Mouse (Mus musculus) embryonic facial prominence, embryonic 14.5 days (tissue): ENCODE results near the gene Gm10300. TPM values are rescaled to one million over a fixed set of nuclear protein-coding genes. Genes with fewer than 3 reads are reported as not detected.

Experiments
- ATAC-seq: fragments of 200-750 bp; cut with Nextera tagmentation; 2 replicates; pipeline ENCODE4 v1.8.0; 2017; ENCODE audit warnings: low read depth, moderate number of reproducible peaks, moderate TSS enrichment
- DNase-seq: peaks from one replicate; pipeline ENCODE4 v3.0.0-alpha.2; 2015; ENCODE audit warnings: low spot score
- H3K27ac ChIP-seq: fragments of 300-500 bp; sonication (generic); replicated peaks from 2 replicates; pipeline ENCODE4 v1.5.1; 2014; ENCODE audit warnings: low read depth, mild to moderate bottlenecking, low read length, moderate library complexity
- H3K27me3 ChIP-seq: fragments of 300-500 bp; sonication (generic); replicated peaks from 2 replicates; pipeline ENCODE4 v1.6.1; 2014; ENCODE audit warnings: low read length; ENCODE audit not compliant: control insufficient read depth, insufficient read depth
- H3K36me3 ChIP-seq: fragments of 300-500 bp; sonication (generic); 2 replicates; pipeline ENCODE4 v1.6.1; 2014; ENCODE audit warnings: low read length, mixed read lengths; ENCODE audit not compliant: control insufficient read depth, insufficient read depth
- H3K4me1 ChIP-seq: fragments of 300-500 bp; sonication (generic); 2 replicates; pipeline ENCODE4 v1.6.1; 2014; ENCODE audit warnings: antibody characterized with exemption, low read length; ENCODE audit not compliant: control insufficient read depth, insufficient read depth
- H3K4me2 ChIP-seq: fragments of 300-500 bp; sonication (generic); 2 replicates; pipeline ENCODE4 v1.6.1; 2014; ENCODE audit warnings: low read depth, mild to moderate bottlenecking, low read length, moderate library complexity, mixed read lengths
- H3K4me3 ChIP-seq: fragments of 300-500 bp; sonication (generic); 2 replicates; pipeline ENCODE4 v1.5.1; 2014; ENCODE audit warnings: low read depth, mild to moderate bottlenecking, low read length
- H3K9ac ChIP-seq: fragments of 300-500 bp; sonication (generic); 2 replicates; pipeline ENCODE4 v1.6.1; 2014; ENCODE audit warnings: low read depth, mild to moderate bottlenecking, low read length, moderate library complexity, mixed read lengths
- H3K9me3 ChIP-seq: fragments of 300-500 bp; sonication (generic); 2 replicates; pipeline ENCODE4 v1.6.1; 2016; ENCODE audit warnings: low read length; ENCODE audit not compliant: control insufficient read depth
- WGBS: fragments of 180-500 bp; shearing (Covaris S2); extraction: QIAGEN DNeasy Blood & Tissue Kit; methylation state at CpG from one replicate; pipeline ENCODE4 v1.1.7; 2014; 5-methylcytosine and 5-hydroxymethylcytosine counted together
- polyA plus RNA-seq: library from polyadenylated mRNA; unstranded; fragments of >200 nt; fragmentation: Nextera tagmentation; extraction: Ambion mirVana; gene quantifications from 2 replicates; pipeline ENCODE4 v1.2.1, GENCODE M21; 2014

Gene Gm10300
- polyA plus RNA-seq, 1 experiment from 2014 or later = 0.07 TPM

DNA sequence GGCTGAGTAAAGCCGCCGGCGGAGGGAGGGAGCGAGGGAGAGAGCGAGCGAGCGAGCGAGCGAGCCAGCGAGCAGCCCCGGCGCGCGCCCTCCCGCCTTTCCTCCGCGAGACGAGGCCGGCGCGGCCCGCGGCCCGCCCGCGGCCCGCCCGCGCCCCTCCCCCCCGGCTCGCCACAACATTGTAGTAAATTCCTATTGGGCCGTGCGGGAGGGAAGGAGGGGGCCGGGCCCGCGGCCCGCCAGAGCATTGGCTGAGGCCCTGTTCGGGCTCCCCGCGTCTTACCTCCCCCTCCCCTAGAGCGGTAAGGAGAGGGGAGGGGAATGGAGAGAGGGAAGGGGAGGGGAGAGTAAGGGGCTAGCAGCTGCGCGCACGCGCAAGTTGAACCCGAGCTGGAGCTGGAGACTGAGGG, 25.5 kb upstream of the Gm10300 start:
- peak overlapping the region; percentile 78 for H3K4me2 ChIP-seq
- DNase-seq (peak; percentile 99), ATAC-seq (peak; percentile 99)
- no peaks in the 10 kb centered on the region for H3K36me3 ChIP-seq
- no peaks in the 10 kb centered on the region for H3K27me3 ChIP-seq
- 0% methylated on average over 3 of the region's 46 CpGs for WGBS
- H3K9me3 ChIP-seq = no peaks in the 10 kb centered on the region
- H3K9ac ChIP-seq = peak overlapping the region; percentile 96
- peaks cover 10% of the 10 kb centered on the region for H3K4me1 ChIP-seq
- H3K4me3 ChIP-seq = peak overlapping the region; percentile 93
- H3K27ac ChIP-seq = peak overlapping the region; percentile 95

DNA sequence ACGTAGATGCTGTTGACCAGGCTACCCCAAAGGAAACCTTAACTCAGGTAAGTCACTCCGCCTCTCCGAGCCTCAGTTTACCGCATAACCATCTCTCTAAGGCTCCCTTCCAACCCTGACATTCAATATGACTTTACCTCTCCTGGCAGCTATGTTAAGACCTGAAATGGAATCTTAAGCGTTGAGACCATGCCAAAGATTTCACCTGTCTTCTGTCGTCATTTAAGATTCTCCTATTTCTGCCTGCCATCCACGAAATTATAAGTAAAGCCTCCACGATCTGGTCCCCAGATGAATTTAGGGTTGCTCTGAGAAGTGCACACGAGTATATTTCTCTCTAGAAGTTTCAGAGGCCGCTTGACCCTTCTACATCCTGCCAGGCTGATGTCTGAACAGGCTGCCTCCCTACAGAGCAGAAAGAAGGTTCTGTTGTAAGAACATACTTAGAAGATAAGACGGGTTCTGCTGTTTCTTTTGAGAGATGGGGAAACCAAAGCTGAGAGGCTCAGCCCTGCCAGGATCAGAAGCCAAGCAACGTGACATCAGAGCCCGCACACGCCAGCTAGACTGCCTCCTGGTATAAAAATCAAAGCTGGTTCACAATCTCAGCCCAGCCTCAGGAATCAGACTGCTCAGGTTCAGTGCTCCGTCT, 24.8 kb upstream of the Gm10300 start:
- 11% methylated on average over 15 of the region's 15 CpGs for WGBS

GRCm38 (mm10) chr4:132051321-132052275, 22.9 kb upstream of the Gm10300 start:
- H3K27me3 ChIP-seq = no peaks in the 10 kb centered on the region
- WGBS = 74% methylated on average over 10 of the region's 10 CpGs
- H3K4me1 ChIP-seq = peaks cover 5% of the 10 kb centered on the region; the same call in 1 of the 2 replicates
- H3K9ac ChIP-seq = no peak overlapping the region
- no peak overlapping the region for H3K4me3 ChIP-seq
- H3K27ac ChIP-seq = no peak overlapping the region
- H3K4me2 ChIP-seq = no peak overlapping the region
- H3K9me3 ChIP-seq = no peaks in the 10 kb centered on the region
- no peaks in the 10 kb centered on the region for H3K36me3 ChIP-seq
- DNase-seq (no peak), ATAC-seq (no peak)

More for the DNA sequence above, 24.8 kb upstream of the Gm10300 start:
- H3K36me3 ChIP-seq = no peaks in the 10 kb centered on the region
- H3K27me3 ChIP-seq = no peaks in the 10 kb centered on the region
- H3K27ac ChIP-seq = no peak overlapping the region
- H3K4me1 ChIP-seq = peaks cover 5% of the 10 kb centered on the region; the same call in 1 of the 2 replicates
- H3K9me3 ChIP-seq = no peaks in the 10 kb centered on the region
- peak overlapping the region; percentile 57 for H3K9ac ChIP-seq
- H3K4me2 ChIP-seq = peak overlapping the region; percentile 78
- H3K4me3 ChIP-seq = peak overlapping the region; percentile 93
- DNase-seq (no peak), ATAC-seq (no peak)

DNA sequence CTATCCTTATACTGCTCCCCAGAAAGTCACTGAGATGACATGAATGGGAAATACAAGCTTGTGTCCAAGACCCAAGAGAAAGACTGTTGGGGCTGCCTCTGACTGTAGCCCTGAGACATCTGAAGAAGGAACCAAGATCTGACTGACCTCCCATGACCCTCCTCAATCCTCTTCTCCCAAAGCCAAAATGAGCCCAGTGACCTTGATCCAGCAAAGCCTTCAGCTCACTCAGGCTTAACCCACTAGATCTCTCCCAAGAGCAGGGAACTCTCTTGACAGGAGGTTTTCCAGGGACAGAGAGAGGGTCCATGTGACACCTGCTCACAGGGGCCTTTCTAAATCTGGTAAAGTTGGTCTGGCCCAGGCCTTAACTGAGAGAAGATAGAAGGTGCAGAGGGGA, 17.2 kb upstream of the Gm10300 start:
- ATAC-seq = no peak
- no peaks in the 10 kb centered on the region for H3K27me3 ChIP-seq

DNA sequence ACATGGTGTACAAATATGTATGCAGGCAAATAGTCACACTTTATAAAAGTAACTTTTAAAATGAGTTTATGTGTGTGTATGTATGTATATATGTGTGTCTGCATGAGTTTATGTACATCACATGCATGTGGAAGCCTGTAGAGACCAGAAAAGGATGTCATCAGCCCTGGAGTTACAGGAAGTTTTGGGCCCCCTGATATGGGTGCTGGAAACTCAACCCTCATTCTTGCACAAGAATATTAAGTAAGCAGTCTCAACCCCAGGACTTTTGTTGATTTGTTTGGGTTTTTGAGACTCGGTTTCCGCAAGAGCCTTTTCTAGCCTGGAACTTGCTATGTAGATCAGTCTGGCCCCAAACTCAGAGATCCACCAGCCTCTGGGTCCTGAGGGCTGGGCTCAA, 15.0 kb upstream of the Gm10300 start:
- no peak for DNase-seq
- Histone ChIP-seq H3K36me3 (no peaks in the 10 kb centered on the region), H3K4me2 (no peak overlapping the region), H3K27ac (no peak overlapping the region), H3K9me3 (no peaks in the 10 kb centered on the region), H3K9ac (no peak overlapping the region), H3K4me1 (no peaks in the 10 kb centered on the region), H3K27me3 (no peaks in the 10 kb centered on the region), H3K4me3 (no peak overlapping the region)
- WGBS = 96% methylated on average over 2 of the region's 2 CpGs
- ATAC-seq = no peak

More for the DNA sequence above, 17.2 kb upstream of the Gm10300 start:
- Histone ChIP-seq H3K4me1 (no peaks in the 10 kb centered on the region), H3K9me3 (no peaks in the 10 kb centered on the region), H3K4me2 (no peak overlapping the region), H3K9ac (no peak overlapping the region), H3K36me3 (no peaks in the 10 kb centered on the region), H3K4me3 (no peak overlapping the region), H3K27ac (no peak overlapping the region)
- no peak for DNase-seq

DNA sequence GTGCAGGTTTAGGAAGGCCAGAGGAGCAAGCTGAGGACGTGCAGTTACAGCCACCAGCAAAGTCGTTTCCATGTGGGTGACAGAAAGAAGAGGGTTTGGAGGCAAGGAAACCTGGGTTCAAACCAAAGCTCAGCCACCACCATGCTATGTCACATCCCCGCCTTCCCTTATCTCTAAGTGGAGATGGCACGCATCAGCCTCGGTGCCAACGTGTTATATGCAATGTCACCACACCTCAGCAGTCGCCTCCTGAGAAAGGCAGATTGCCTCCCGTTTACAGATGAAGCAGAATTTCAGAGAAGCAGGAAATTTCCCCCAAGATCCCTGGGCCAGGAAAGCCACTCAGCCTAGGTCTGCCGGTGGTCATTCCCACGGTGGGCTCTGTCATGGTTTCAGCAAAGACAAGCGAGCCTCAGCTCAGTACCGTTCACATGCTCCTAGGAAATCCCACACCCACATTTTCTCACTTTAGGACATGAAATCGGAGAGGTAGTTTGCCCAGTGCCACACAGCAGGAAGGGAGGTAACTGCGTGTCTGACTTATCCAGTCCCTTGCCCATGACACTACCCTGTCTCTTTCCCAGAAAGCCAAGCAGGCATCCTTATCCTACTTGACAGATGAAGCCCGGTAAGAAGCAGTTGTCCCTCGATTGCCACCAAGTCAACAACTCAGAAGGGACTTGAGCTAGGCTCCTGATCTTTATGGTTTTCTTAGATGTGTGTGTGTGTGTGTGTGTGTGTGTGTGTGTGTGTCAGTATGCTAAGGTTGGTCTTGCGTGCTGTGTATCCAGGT, 14.3 kb upstream of the Gm10300 start:
- H3K4me3 ChIP-seq = no peak overlapping the region
- no peaks in the 10 kb centered on the region for H3K27me3 ChIP-seq
- no peak overlapping the region for H3K9ac ChIP-seq
- H3K4me2 ChIP-seq = no peak overlapping the region
- DNase-seq = no peak
- H3K4me1 ChIP-seq = no peaks in the 10 kb centered on the region
- no peak overlapping the region for H3K27ac ChIP-seq
- H3K9me3 ChIP-seq = no peaks in the 10 kb centered on the region
- 67% methylated on average over 17 of the region's 17 CpGs for WGBS
- ATAC-seq = no peak
- no peaks in the 10 kb centered on the region for H3K36me3 ChIP-seq

GRCm38 (mm10) chr4:132062289-132062688, 12.2 kb upstream of the Gm10300 start:
- Histone ChIP-seq H3K4me3 (no peak overlapping the region), H3K4me2 (no peak overlapping the region), H3K9ac (no peak overlapping the region), H3K9me3 (no peaks in the 10 kb centered on the region), H3K27ac (0 out of 2 replicates have a peak overlapping the region, but pooled peaks have one; percentile 2), H3K27me3 (no peaks in the 10 kb centered on the region), H3K36me3 (no peaks in the 10 kb centered on the region), H3K4me1 (peaks cover 13% of the 10 kb centered on the region)
- DNase-seq = peak; percentile 58
- 50% methylated on average over 8 of the region's 8 CpGs for WGBS
- peak; percentile 23; the same call in 1 of the 2 replicates for ATAC-seq
